Mouse (Mus musculus): ENCODE results near the gene Zdhhc23. TPM values are rescaled to one million over a fixed set of nuclear protein-coding genes. Genes with fewer than 3 reads are reported as not detected.

The Zdhhc23 gene
- total RNA-seq, 1 experiment, result 3.3 TPM

- in situ Hi-C loops (cut with MboI; ENCODE audit: low sequenced_read_pairs in 2 of 2, unreplicated experiment in 2 of 2), result no loop called here
- no peak overlapping the region for H3K4me3 ChIP-seq (ENCODE audit: insufficient read depth in 1 of 2, low read depth in 1 of 2, low read length in 2 of 2, poor library complexity in 1 of 2, severe bottlenecking in 1 of 2)
- no peaks in the 10 kb centered on the region for H3K9me3 ChIP-seq (ENCODE audit: control insufficient read depth, insufficient read depth, low read depth, low read length)
- no peaks in the 10 kb centered on the region for H3K36me3 ChIP-seq (ENCODE audit: control insufficient read depth, insufficient read depth, low read length, poor library complexity, severe bottlenecking)
- H3K4me1 ChIP-seq (ENCODE audit: control insufficient read depth in 2 of 2, insufficient read depth in 2 of 2, low read length in 2 of 2, poor library complexity in 1 of 2), result peaks cover 0 to 2% of the 10 kb centered on the region in 2 experiments; a peak in 1 of 4 replicates
- TF ChIP-seq HCFC1 (IDR thresholded peaks at IDR 0.05; ENCODE audit: borderline replicate concordance, insufficient read depth, low read length) (no peak), CHD2 (IDR thresholded peaks at IDR 0.05; ENCODE audit: low read depth, low read length) (no peak), ZNF384 (IDR thresholded peaks at IDR 0.05; ENCODE audit: low read depth, low read length) (no peak), ZC3H11A (IDR thresholded peaks at IDR 0.05; ENCODE audit: borderline replicate concordance, low read depth, low read length) (no peak), MAFK (IDR thresholded peaks at IDR 0.05; ENCODE audit: insufficient read depth, low read depth, low read length) (no peak)
- H3K27ac ChIP-seq (ENCODE audit: insufficient read depth, low read depth, low read length, poor library complexity, severe bottlenecking), result no peak overlapping the region
- no peak overlapping the region for H3K9ac ChIP-seq (ENCODE audit: insufficient read depth, low read depth, low read length, poor library complexity, severe bottlenecking)
- DNase-seq (ENCODE audit: low read depth, low spot score), result no peak
Measured at GRCm38 (mm10) chr16:44018986-44019548, 39.5 kb upstream of the Zdhhc23 start.

- no peak for DNase-seq (ENCODE audit: low read depth, low spot score)
- Histone ChIP-seq H3K4me1 (ENCODE audit: control insufficient read depth in 2 of 2, insufficient read depth in 2 of 2, low read length in 2 of 2, poor library complexity in 1 of 2) (peaks cover 0 to 2% of the 10 kb centered on the region in 2 experiments; a peak in 1 of 4 replicates), H3K9ac (ENCODE audit: insufficient read depth, low read depth, low read length, poor library complexity, severe bottlenecking) (no peak overlapping the region), H3K36me3 (ENCODE audit: control insufficient read depth, insufficient read depth, low read length, poor library complexity, severe bottlenecking) (no peaks in the 10 kb centered on the region), H3K4me3 (ENCODE audit: insufficient read depth in 1 of 2, low read depth in 1 of 2, low read length in 2 of 2, poor library complexity in 1 of 2, severe bottlenecking in 1 of 2) (no peak overlapping the region), H3K27ac (ENCODE audit: insufficient read depth, low read depth, low read length, poor library complexity, severe bottlenecking) (no peak overlapping the region), H3K9me3 (ENCODE audit: control insufficient read depth, insufficient read depth, low read depth, low read length) (no peaks in the 10 kb centered on the region)
- TF ChIP-seq MAFK (IDR thresholded peaks at IDR 0.05; ENCODE audit: insufficient read depth, low read depth, low read length), result no peak
- no peak for TF ChIP-seq CHD2 (IDR thresholded peaks at IDR 0.05; ENCODE audit: low read depth, low read length)
- TF ChIP-seq ZC3H11A (IDR thresholded peaks at IDR 0.05; ENCODE audit: borderline replicate concordance, low read depth, low read length), result no peak
- TF ChIP-seq HCFC1 (IDR thresholded peaks at IDR 0.05; ENCODE audit: borderline replicate concordance, insufficient read depth, low read length), result no peak
- no peak for TF ChIP-seq ZNF384 (IDR thresholded peaks at IDR 0.05; ENCODE audit: low read depth, low read length)
- in situ Hi-C loops (cut with MboI; ENCODE audit: low sequenced_read_pairs in 2 of 2, unreplicated experiment in 2 of 2), result no loop called here
Measured at GRCm38 (mm10) chr16:44018372-44018771, 38.8 kb upstream of the Zdhhc23 start.

GRCm38 (mm10) chr16:44017707-44018106, 38.1 kb upstream of the Zdhhc23 start:
- no peaks in the 10 kb centered on the region for H3K9me3 ChIP-seq (ENCODE audit: control insufficient read depth, insufficient read depth, low read depth, low read length)
- no peaks in the 10 kb centered on the region for H3K36me3 ChIP-seq (ENCODE audit: control insufficient read depth, insufficient read depth, low read length, poor library complexity, severe bottlenecking)
- H3K9ac ChIP-seq (ENCODE audit: insufficient read depth, low read depth, low read length, poor library complexity, severe bottlenecking), result no peak overlapping the region
- H3K4me1 ChIP-seq (ENCODE audit: control insufficient read depth in 2 of 2, insufficient read depth in 2 of 2, low read length in 2 of 2, poor library complexity in 1 of 2), result peaks cover 0 to 2% of the 10 kb centered on the region in 2 experiments; a peak in 1 of 4 replicates
- DNase-seq (ENCODE audit: low read depth, low spot score), result no peak
- H3K27ac ChIP-seq (ENCODE audit: insufficient read depth, low read depth, low read length, poor library complexity, severe bottlenecking), result no peak overlapping the region
- no peak for TF ChIP-seq CHD2 (IDR thresholded peaks at IDR 0.05; ENCODE audit: low read depth, low read length)
- TF ChIP-seq HCFC1 (IDR thresholded peaks at IDR 0.05; ENCODE audit: borderline replicate concordance, insufficient read depth, low read length), result no peak
- in situ Hi-C loops (cut with MboI; ENCODE audit: low sequenced_read_pairs in 2 of 2, unreplicated experiment in 2 of 2), result no loop called here
- no peak overlapping the region for H3K4me3 ChIP-seq (ENCODE audit: insufficient read depth in 1 of 2, low read depth in 1 of 2, low read length in 2 of 2, poor library complexity in 1 of 2, severe bottlenecking in 1 of 2)

GRCm38 (mm10) chr16:44016164-44016563, 36.6 kb upstream of the Zdhhc23 start:
- Histone ChIP-seq H3K9me3 (ENCODE audit: control insufficient read depth, insufficient read depth, low read depth, low read length) (no peaks in the 10 kb centered on the region), H3K4me3 (ENCODE audit: insufficient read depth in 1 of 2, low read depth in 1 of 2, low read length in 2 of 2, poor library complexity in 1 of 2, severe bottlenecking in 1 of 2) (no peak overlapping the region), H3K9ac (ENCODE audit: insufficient read depth, low read depth, low read length, poor library complexity, severe bottlenecking) (no peak overlapping the region), H3K36me3 (ENCODE audit: control insufficient read depth, insufficient read depth, low read length, poor library complexity, severe bottlenecking) (no peaks in the 10 kb centered on the region), H3K4me1 (ENCODE audit: control insufficient read depth in 2 of 2, insufficient read depth in 2 of 2, low read length in 2 of 2, poor library complexity in 1 of 2) (peaks cover 0 to 2% of the 10 kb centered on the region in 2 experiments; a peak in 1 of 4 replicates), H3K27ac (ENCODE audit: insufficient read depth, low read depth, low read length, poor library complexity, severe bottlenecking) (no peak overlapping the region)
- DNase-seq (ENCODE audit: low read depth, low spot score), result peak; percentile 41
- in situ Hi-C loops (cut with MboI; ENCODE audit: low sequenced_read_pairs in 2 of 2, unreplicated experiment in 2 of 2), result no loop called here
- no peak for TF ChIP-seq ZC3H11A (IDR thresholded peaks at IDR 0.05; ENCODE audit: borderline replicate concordance, low read depth, low read length)
- no peak for TF ChIP-seq HCFC1 (IDR thresholded peaks at IDR 0.05; ENCODE audit: borderline replicate concordance, insufficient read depth, low read length)
- no peak for TF ChIP-seq ZNF384 (IDR thresholded peaks at IDR 0.05; ENCODE audit: low read depth, low read length)
- no peak for TF ChIP-seq CHD2 (IDR thresholded peaks at IDR 0.05; ENCODE audit: low read depth, low read length)
- TF ChIP-seq MAFK (IDR thresholded peaks at IDR 0.05; ENCODE audit: insufficient read depth, low read depth, low read length), result no peak

Measured in ES-E14 (cell line).